Mouse (Mus musculus) thymus, postnatal 25 days (tissue): Measurements from ENCODE around the gene Abhd14a.

Source experiments
- DNase-seq: peaks from one replicate; pipeline ENCODE4 v3.0.0; 2022

Gene Abhd14a

GRCm38 (mm10) chr9:106451298-106451697 is 3.8 kb upstream of the Abhd14a start:
- no peak for DNase-seq

- no peak for DNase-seq
Measured at GRCm38 (mm10) chr9:106450661-106451060, 3.2 kb upstream of the Abhd14a start.

GRCm38 (mm10) chr9:106449947-106450346 is 2.5 kb upstream of the Abhd14a start:
- DNase-seq: no peak

GRCm38 (mm10) chr9:106448498-106449031 is 1.1 kb upstream of the Abhd14a start:
- peak; percentile 62 for DNase-seq

- DNase-seq: no peak
Measured at GRCm38 (mm10) chr9:106447951-106448350, 473 bp upstream of the Abhd14a start.

DNA sequence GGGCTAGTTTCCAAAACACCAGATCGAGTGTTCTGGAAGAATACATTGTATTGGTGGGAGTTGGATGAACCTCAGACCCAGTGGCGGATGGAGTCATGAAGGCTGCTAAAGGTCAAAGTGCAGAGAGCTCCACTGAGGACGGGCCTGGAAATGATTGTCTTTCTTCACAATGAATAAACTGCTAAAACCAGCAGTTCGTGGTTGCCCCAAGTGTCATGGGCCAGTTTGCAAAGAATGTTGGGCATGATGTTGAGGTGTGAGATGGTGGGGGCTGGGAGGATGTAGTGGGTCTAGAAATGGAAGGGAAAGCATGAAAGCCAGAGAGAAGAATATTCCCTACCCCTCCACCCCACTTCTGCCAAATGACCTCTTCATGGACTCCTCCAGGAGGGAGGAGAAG is 2.6 kb downstream of the Abhd14a start:
- DNase-seq: no peak

- DNase-seq: no peak
Measured at GRCm38 (mm10) chr9:106442680-106443079, 4.8 kb downstream of the Abhd14a start.

GRCm38 (mm10) chr9:106436566-106436965 is 10.9 kb downstream of the Abhd14a start:
- no peak for DNase-seq

GRCm38 (mm10) chr9:106433389-106433788 is 14.1 kb downstream of the Abhd14a start:
- DNase-seq: no peak

- DNase-seq: no peak
Measured at GRCm38 (mm10) chr9:106430015-106430264, 17.5 kb downstream of the Abhd14a start.

DNA sequence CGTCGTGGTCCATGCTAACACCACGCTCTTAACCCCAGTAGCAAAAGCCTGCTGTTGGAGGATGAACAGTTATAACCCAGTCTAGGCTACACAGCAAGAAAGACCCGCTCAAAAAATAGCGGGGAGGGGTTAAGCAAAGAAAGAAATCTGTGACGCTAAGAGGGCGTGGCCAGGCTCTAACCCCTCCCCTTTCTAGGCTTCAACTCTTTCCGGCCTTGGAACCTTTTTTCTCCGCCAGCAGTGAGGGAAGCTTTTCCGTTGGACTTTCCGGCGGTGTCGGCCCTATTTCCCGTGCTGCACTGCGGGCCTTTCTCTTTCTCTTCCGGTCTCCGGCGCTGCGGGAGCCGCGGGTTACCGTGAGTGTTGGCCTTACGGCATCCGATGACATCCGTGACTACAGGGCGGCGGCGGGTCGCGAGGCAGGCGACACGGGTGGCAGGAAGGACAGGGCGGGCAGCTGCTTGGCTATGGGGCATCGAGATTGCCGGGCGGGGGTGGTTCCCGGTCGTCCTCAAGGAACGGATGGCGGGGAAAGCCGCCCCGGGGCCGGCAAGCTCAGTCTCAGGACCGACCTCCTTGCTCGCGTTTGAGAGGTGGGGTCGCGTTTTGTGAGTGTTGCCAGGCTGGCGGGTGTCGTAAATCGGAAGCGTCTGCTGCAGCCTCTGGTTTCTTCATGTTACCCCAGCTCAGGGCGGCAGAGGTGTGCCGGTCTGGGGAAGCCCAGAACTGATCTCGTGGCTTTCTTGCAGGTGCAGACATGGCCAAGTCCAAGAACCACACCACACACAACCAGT is 18.1 kb downstream of the Abhd14a start, which contains the start of gene Rpl29:
Rpl29 (plus strand) TSS at position 234 of the 794 bp plus-strand sequence.
- peak; percentile 96 for DNase-seq

- DNase-seq: no peak
Measured at GRCm38 (mm10) chr9:106428719-106429220, 18.7 kb downstream of the Abhd14a start.

- peak; percentile 83 for DNase-seq
Measured at GRCm38 (mm10) chr9:106421865-106422160, 25.7 kb downstream of the Abhd14a start.

DNA sequence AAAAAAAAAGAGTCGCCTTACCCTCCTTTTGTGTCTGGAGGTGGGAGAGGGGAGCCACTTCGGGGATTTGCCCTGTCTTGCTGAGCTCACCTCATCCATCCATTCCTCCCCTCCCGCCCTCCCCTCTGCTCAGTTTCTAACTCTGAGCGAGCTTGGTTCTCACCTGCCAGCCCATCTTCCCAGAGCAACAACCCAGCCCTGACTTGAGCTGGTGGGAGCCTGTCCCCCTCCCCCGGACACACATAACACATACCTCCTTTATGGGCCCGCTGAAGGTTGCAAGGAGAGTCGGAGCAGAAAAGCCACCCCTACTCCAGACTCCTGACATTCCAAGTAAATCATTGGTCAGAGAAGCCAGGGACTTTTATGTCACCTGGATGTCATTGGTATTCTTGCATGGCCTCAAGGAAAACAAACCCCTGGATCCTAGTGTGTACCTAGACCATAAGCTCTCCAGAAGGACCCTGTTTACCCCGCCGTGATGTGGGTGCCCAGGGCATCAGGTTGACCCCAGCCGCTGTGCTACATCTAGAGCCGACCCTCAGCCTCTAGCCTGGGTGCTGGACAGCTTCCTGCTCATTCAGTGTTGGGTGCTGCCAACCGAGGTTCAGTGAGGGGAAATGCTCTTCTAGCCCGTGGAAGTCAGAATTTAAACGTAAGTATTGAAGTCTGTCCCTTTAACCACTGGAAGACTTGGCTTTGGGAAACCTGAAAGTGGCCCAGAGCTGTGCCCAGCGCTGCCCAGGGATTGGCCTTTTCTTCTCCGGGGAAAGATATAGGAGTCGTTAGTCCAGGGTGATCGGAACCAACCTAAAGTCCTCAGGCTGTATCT is 26.2 kb downstream of the Abhd14a start:
- no peak for DNase-seq

GRCm38 (mm10) chr9:106420608-106421007 is 26.9 kb downstream of the Abhd14a start:
- no peak for DNase-seq

GRCm38 (mm10) chr9:106417841-106418625 is 29.4 kb downstream of the Abhd14a start:
- DNase-seq: peak; percentile 59

GRCm38 (mm10) chr9:106416826-106417225 is 30.7 kb downstream of the Abhd14a start:
- DNase-seq: no peak

GRCm38 (mm10) chr9:106413606-106414005 is 33.9 kb downstream of the Abhd14a start:
- DNase-seq: no peak

- DNase-seq: no peak
Measured at GRCm38 (mm10) chr9:106412210-106412609, 35.3 kb downstream of the Abhd14a start.

GRCm38 (mm10) chr9:106411729-106412128 is 35.7 kb downstream of the Abhd14a start:
- DNase-seq: no peak

GRCm38 (mm10) chr9:106411091-106411594 is 36.3 kb downstream of the Abhd14a start:
- DNase-seq: no peak

DNA sequence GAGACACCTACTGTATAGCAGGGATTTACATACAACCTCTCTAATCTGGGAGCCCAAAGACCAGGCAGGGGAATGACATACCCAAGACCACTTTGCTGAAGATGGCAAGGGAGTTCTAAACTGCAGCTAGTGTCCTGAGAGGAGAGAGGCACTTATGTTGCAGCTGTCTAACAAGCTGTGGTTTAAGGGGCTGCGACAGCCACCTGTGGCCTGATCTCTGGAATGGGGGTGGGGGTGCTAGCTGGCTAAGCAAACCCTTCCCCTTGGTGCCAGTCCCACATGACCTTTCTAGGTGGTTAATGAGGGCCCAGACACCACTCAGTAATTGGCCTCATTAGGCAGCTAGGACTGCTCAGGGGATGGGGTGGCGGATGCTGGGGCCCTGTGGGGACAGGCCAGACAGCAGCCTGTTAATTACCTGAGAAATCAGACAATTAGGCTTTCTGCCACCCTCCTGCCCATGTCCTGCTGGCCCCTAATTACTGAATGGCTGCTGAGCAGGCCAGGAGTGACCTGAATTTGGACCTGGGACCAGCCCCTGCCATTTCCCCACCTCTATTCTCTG is 37.3 kb downstream of the Abhd14a start:
- no peak for DNase-seq

GRCm38 (mm10) chr9:106409096-106409495 is 38.4 kb downstream of the Abhd14a start:
- DNase-seq: no peak
